Mouse (Mus musculus): ENCODE results near the gene Oaz2.
"Not testable (repeated sequence)": the region's sequence is repeated elsewhere in the genome, so short reads cannot be mapped to it uniquely, and the experiment has no call there.

Gene Oaz2

DNA sequence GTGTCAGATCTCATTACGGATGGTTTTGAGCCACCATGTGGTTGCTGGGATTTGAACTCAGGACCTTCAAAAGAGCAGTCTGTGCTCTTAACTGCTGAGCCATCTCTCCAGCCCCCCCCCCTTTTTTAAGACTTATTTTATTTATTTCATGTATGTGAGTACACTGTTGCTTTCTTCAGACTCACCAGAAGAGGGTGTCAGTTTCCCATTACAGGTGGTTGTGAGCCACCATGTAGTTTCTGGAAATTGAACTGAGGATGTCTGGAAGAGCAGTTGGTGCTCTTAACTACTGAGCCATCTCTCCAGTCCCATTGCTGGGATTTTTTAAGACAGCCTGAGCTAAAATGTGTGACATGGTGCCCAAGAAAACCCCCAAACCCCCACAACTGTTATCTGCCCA, 15.8 kb upstream of the Oaz2 start:
- not testable (repeated sequence) for DNase-seq (ENCODE audit: low spot score in 2 of 2)

DNA sequence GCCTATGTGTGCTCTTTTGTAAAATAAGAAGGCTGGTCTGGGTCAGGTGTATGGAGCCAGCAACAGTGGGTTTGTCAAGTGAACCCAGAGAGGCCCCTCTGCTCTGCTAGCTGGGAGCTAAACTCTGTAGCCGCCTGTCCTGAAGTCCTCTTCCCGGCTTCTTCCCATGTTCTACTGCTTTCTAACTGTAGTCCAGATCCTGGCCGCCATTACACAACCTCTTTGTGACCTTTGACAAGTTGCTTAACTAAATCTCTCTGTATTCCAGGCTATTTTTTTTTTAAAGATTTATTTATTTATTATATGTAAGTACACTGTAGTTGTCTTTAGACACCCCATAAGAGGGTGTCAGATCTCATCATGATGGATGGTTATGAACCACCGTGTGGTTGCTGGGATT, 14.1 kb upstream of the Oaz2 start:
- DNase-seq (ENCODE audit: low spot score in 2 of 2) = no peak

DNA sequence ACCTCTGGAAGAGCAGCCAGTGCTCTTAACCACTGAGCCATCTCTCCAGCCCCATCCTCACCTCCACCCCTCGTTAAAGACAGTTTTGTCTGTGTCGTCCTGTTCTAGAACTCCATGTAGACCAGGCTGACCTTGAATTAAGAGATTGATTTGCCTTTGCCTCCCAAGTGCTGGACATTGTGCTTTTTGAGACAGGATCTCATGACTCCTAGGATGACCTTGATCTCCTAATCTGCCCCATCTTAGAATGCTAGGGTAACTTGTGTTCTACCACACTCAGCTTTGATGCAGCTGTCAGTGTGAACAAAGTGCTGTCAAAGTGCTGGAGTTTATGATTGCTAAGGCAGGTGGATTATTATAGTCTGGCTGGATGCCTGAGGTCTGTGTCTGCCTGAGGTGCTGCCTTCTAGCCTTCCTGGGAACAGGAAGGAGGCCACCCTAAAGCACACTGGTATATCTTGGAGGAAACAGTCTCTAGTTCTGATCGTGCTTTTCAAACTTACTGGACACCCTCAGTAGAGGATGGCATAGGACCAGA, 13.0 kb upstream of the Oaz2 start:
- no peak for DNase-seq (ENCODE audit: low spot score in 2 of 2)

DNA sequence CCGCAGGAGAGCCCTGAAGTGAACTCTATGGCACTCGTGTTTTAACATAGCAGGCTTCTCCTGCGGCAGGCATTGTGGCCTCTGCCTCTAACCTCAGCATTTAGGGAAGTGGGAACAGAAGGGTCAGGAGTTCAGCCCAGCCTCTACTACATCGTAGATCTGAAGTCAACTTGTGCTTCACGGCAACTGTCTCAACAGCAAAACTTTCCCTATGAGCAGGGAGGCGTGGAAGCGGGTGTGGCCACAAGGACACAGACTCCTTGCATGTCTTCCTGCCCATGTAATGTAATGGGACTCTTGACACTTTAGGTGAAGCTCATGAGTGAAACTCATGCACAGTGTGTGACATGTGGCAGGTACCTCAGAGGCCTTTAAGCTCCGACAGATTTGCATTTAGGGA, 12.3 kb upstream of the Oaz2 start:
- DNase-seq (ENCODE audit: low spot score in 2 of 2) = no peak

DNA sequence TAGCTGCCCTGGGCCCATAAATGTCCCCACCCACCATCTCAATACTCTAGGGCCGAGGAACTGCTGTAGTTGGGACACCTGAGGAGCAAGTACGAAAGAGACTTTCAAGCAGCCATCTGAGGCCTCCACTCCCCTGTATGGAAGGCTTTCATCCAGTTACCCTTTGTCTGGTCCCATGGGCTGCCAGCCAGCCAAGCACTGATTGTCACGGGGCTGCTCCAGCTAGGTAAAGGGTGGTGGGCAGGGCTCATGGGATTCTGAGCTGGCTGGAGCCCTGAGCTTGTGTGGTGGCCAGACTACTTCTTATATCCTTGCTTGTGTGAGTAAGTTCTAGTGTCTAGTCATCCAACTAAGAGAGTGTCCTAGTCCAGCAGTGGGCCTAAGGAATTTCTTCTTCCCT, 10.6 kb upstream of the Oaz2 start:
- no peak for DNase-seq (ENCODE audit: low spot score in 2 of 2)

DNA sequence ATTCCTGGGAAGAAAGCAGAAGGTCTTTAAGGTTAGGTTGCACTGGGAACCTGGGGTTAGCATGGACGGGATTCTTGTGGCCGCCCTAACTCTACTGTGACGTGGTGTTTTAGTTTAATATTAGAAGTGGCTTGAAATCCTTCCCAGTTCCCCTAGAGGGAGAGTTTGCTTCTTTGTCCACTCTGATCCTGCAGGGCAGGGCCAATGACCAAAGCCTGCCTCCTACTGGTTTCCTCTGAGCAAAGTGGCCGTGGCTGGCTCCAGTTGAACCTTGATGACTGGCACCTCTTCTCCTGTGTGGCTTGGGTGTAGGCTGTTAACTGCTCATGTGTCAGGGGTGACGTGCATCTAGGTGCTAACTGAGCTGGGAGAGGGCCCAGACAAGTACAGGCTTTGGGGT, 6.8 kb upstream of the Oaz2 start:
- DNase-seq (ENCODE audit: low spot score in 2 of 2) = no peak

DNA sequence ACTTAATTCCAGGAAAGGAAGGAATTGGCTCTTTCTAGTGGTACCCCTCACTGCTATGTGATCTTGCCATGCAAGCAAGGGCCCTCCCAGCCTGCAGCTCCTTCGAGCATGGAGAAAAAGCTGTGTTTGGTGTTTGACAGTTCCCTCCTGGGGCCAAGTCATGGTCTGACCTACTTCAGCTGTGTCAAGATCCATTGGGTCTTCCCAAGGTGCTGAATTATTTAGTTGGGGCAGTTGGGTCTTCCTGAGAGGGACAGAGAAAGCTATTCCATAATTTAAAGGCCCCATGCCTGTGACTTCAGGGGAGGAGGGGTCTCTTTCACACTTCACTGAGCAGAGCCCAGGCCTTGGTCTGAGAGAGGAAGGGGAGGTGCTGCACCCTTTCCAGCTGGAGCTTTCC, 6.3 kb upstream of the Oaz2 start:
- DNase-seq (ENCODE audit: low spot score in 2 of 2) = no peak

DNA sequence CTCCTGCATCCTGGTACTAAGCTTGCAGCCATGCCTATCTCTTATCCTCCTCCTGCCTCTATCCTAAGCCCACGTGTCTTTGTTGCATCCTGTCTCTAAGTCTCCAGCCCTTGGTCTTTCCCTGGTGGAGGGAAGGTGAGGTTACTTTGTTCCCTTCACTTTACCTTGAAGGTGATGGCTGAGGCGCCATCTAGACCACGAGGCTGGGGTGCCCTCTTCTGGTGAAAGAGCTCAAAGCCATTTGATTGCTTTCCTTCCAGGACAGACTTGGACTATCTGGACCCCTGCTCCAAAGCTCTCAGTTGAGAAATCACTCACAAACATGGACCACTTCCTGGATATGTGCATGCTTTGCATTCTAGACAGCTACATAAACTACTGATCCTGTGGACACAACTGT, 3.6 kb upstream of the Oaz2 start:
- DNase-seq (ENCODE audit: low spot score in 2 of 2) = peak; percentile 42 to 59

DNA sequence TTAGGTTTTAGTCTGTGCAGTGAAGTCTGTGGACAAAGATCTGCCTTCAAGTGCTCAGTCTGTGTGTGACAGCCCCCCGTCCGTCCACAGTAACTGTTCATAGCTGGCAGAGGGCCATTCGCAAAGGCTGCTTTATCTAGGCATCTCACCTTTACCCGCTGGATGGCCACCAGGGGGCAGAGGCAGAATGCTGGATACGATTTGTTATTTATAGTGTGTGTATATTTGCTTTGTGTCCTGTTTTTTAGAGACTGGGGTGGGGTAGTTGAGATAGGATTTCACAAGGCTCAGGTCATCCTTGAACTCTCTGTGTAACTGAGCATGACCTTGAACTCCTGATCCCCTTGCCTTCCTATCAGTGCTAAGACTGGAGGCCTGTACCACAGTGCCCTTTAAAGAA, 1.8 kb upstream of the Oaz2 start:
- DNase-seq (ENCODE audit: low spot score in 2 of 2) = peak; percentile 40 to 66

DNA sequence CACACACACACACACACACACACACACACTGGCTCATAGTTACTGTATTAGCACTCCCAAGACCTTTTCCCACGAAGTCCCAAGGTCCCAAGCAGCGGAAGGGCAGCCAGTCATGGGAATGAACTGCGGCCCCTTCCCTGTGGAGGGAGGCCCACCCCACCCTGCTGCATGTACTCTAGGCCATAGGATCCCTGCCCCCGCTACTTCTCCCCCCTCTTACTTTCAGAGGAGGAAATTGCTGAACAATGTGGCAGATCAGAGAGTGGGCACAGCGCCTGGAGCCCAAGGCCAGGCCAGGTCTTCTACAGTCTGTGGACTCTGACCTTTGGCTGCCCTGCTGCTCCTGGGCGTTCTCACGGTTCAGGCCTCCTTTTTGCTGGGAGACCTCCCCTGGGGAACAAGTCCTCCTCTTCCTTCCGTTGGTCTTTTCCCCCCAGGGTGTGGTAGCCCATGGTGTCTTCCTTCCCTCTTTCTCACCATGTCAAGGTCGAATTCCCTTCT, 3.7 kb downstream of the Oaz2 start:
- no peak for DNase-seq (ENCODE audit: low spot score in 2 of 2)

DNA sequence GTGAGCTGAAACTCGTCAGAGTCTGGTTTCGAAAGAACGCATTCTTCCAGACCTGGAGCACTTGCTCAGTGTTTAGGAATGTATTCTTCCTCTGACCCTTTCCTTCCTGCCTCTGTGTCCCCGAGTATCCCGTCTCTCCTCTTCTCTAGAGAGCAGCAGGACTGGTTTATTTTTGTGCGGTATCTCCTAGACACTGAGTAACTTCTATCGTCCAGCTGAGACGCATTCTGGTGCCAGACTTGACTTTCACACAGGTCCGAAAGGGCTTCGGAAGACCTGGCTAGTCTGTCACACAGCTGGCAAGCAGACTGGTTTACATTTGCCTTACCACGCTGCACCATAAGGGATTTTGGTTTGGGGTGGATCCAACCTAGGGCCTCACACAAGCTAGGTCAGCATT, 5.2 kb downstream of the Oaz2 start:
- no peak for DNase-seq (ENCODE audit: low spot score in 2 of 2)

DNA sequence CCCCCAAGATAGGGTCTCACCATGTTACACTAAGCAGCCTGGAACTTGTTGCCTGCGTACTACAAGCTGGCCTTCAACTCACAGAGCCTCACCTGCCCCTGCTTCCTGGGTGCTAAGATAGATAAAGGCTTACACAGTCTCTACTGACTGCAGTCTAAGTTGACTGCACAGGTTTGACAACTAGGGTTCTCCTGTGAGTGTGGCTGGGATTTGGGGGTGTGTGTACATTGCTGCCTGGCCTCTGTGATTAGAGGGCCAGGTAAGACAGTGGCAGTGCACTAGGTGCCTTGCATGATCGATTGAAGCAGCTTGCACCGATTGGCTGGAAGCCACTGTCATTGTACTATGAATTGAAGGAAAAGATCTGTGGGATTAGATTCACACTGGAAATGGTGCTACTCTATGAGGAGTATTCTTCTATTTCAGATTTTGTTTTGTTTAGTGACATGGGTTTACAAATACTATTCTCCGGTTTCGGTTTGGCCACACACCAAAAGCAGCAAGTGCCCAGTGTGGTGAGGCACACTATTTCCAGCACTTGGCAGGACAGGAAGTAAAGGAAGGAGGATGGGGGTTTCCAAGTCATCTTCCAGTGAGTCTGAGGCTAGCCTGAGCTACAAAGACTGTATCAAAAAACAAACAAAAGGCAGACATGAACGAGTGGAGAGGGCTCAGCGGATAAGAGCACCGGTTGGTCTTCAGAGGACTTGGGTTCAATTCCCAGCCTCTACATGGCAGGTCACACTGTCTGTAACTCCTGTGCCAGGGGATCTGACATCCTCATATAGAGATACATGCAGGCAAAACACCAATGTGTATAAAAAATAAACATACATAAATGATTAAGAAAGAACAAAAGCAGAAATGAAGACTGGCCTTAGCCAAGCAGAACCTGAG, 7.9 kb downstream of the Oaz2 start:
- DNase-seq (ENCODE audit: low spot score in 2 of 2) = no peak

DNA sequence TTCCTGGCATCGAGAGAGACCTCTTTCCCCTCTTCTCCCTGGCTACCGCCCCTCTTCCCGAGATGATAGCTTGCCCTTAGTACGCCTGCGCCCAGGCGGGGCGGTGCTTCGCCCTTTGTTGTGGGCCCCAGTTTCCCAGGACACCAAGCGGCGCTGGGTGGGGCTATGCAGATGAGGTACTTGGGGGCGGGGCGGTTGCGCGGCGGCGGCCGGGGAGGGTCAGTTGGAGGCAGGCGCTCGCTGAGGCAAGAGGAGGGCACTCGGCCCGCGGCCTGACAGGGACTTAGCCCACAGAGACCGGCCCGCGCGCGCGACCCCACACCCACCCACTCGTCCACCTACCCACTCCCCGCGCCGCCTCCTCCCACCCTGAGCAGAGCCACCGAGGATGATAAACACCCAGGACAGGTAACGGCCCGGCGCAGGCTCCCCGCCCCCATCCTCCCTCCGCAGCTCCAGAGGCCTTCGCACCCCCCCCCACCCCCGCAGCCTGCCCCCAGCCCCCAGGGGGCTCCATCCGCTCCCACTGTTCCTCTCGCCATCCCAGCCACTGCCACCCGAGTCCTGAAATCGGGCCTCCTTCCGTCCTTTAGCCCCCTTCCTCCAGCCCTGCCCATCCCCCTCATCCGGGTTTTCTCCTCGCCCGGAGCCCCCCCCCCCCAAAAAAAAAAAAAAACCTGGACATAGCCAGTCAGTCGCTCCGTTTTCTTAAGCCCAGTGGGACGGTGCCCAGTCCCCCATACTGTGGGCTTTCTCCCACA, 8.7 kb downstream of the Oaz2 start:
- DNase-seq (ENCODE audit: low spot score in 2 of 2) = peak; percentile 96 to 97

DNA sequence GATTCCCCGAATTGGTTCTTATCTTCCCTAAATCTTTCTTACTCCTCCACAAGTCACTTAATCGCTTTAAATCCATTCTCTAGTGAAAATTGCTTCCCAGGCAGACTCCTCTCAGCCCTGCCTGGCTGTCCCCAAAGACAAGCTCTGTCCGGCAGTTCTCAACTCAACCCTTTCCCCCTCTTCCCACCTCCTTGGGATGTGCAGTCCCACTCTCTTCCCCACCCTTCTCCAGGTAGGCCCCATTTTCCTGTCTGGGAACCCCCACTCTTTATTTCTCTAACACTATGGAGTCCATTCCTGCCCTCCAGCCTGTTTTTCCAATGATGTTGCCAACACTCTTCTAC, 9.3 kb downstream of the Oaz2 start:
- no peak for DNase-seq (ENCODE audit: low spot score in 2 of 2)

DNA sequence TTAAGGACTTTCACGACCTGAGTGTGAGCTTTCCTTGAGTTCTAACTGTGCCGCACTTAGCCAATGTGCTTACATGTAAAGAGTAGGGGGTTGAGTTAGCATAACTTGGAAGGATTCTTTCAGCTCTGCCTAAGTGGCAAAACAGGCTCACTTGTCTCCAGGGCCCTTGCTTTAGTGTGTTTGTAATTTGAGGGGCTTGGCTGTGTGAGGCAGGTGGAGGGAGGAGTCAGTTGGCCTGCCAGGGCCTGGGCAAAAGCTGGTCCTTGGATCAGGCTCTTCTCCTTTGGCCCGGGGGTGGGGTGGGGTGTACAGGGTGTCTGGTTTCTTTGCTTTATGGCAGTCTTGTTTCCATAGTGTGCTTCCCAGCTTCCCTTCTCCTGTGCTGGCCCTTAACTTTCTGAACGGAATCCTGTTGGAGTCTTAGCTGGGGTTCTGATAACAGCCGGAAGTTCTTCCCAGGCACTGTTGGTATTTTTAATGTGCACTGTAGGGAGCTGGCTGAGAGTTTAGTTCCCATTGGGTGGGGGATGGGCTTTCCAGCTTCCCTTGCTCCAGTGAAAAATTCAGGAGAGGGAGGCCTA, 11.5 kb downstream of the Oaz2 start:
- DNase-seq (ENCODE audit: low spot score in 2 of 2) = no peak

DNA sequence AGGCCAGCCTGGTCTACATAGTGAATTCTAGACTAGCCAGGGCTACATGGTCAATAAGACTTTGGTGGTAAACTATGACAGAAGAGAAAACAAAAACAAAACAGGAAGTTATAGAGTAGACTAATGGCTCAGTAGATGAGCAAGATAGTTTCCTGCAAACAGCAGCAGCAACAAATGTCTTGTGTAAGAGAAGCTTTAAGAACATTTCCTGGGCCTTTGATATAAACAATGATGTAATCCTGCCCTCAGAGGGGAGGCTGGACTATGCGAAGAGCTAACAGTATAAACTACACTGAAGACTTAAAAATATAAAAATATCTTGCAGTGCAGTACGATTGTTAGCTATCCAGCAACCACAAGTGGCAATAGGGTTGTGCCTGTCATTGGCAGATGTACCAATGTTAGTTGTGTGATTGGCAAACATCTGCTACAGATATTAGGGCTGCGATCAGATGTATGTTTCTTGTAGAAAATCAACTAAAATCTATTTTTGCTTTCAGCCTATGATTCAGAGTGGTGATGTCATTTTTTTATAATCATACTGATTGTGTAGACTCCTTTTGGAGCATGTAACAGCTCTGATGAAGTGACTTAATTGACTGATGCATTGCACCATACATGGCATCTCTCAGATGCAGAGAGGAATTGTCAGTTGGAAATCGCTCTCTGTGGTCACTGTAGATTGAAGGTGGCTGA, 13.3 kb downstream of the Oaz2 start:
- no peak for DNase-seq (ENCODE audit: low spot score in 2 of 2)

DNA sequence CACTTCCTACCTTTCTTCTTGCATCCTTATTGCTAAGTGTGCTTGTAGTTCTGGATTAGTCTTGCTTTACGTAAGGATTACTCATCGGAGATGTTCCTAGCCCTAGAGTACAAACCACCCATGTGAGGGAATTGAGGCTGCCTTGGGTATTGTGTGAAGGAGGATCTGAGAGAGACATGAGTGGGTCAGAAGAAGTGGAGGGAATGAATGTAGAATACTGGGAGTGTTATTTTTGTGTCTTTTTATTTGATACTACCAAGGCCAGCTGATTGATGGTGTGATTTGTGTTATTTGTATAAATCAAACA, 13.8 kb downstream of the Oaz2 start:
- DNase-seq (ENCODE audit: low spot score in 2 of 2) = no peak

DNA sequence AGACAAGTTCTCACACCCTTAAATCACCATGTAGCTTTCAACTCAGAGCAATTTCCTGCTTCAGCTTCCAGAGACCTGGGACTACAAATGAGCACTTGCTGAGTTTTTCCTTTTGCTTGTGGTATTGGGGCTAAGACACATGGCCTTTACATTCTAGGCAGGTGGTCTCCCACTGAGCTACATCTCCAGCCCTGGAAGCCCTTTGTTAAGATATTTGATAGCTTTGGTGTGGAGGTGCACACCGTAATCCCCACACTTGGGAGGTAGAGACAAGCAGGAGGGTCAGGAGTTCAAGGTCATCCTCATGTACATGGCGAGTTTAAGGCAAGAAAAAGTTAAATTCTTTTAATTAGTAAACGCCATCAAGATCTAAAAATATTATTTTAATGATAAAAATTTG, 14.4 kb downstream of the Oaz2 start:
- DNase-seq (ENCODE audit: low spot score in 2 of 2) = no peak

DNA sequence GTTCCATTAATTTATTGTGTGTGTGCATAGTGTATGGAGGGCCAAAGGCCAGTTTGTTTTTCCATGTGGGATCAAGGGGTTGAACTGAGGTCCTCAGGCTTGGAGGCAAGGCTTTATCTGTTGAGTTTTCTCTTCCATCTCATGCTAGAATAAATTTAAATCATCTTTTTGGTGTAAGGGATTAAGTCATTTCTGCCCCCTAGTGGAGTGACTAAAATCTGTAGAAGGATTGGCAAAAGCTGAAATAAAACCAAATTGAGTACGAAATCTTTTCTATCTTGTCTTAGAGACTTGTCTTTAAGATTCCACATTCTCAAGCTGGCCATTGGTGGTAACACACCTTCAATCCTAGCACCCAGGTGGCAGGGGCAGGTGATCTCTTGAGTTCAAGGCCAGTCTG, 15.2 kb downstream of the Oaz2 start:
- DNase-seq (ENCODE audit: low spot score in 2 of 2) = no peak

DNA sequence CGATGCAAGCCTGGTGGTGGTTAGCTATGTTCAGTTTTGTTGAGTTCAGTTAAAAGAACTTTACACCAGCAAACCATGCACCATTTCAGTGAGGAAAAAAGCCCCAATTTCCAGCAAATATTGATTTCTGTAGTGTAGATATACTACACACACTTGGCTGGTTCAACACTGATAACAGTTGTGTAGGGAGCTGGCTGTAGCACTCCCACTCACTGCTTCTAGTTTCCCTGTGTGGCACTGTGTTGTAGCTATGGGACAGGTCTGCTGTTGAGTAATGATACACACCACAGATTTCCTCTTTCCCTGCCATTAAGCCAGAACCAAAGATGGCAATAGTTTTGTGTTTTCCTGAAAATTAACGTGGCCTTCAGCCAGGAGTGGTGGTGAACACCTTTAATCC, 16.9 kb downstream of the Oaz2 start:
- DNase-seq (ENCODE audit: low spot score in 2 of 2) = no peak

DNA sequence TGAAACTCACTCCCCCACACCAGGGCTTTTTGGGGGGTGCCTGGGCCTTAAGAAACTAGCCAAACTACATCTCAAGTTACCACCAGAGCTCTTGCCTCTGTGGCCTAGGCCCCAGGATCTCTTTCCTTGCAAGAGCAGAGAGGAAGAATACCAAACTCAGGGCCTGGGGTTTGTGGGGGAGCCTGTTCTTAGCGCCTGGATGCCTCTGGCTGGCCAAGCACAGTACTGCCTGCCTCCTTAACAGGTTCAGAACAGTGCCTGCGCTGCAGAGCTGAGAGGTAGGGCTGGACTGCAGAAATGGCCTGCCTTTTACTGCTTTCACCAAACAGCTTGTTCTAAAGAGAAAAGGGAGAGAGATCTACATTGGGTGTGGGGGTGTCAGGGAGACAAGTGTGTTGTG, 22.1 kb downstream of the Oaz2 start:
- not testable (repeated sequence) for DNase-seq (ENCODE audit: low spot score in 2 of 2)

DNA sequence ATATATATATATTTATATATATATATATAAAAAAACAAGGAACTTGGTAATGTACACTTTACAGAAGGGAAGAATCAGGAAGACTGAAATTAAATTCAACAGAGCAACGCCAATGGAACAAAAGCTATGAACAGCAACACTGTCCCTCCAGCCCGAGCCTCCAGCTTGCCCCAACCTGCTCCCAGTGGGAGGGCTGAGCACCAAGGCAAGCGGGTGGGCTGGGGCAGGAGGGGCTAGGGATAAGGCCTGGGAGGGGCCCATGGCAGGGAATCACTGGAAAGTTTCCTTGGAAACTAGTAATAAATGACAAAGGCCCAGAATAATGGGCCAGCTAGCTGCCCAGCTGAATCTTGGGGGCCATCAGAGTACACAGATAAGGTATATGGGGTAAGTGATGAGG, 24.7 kb downstream of the Oaz2 start:
- DNase-seq (ENCODE audit: low spot score in 2 of 2) = no peak
